Mouse (Mus musculus) yolk sac, embryonic 10.5 days (tissue): ENCODE results near the gene Setd1b.
"Not testable (repeated sequence)": the region's sequence is repeated elsewhere in the genome, so short reads cannot be mapped to it uniquely, and the experiment has no call there.

Experiments
- DNase-seq: peaks from one replicate; pipeline ENCODE4 v3.0.0-alpha.2; 2017; ENCODE audit warnings: low spot score

Gene Setd1b

DNA sequence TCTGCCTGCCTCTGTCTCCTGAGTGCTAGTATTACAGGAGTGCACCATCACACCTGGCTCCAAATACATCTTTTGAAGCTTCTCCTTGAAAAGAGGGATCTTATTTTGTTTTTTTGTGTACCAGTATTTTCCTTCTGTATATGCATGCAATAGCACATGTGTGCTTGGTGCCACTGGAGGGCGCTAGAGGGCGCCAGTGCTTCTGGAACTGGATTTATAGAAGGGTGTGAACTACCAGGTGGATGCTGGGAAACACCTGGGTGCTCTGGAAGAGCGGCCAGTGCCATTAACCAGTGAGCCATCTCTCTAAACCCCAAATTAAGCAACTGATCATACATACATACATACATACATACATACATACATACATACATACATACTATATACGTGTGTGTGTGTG, 60.8 kb downstream of the Setd1b start:
- DNase-seq, result not testable (repeated sequence)

- DNase-seq, result peak; percentile 47
These were observed 61.6 kb downstream of the Setd1b start for GRCm38 (mm10) chr5:123203591-123203990.
